Mouse (Mus musculus) gastrocnemius, postnatal 4 days (tissue): ENCODE data around the gene Klrb1. TPM values are rescaled to one million over a fixed set of nuclear protein-coding genes. Genes with fewer than 3 reads are reported as not detected.

ENCODE experiments used
- DNase-seq, 2 experiments: peaks; one replicate each; pipeline ENCODE4 v3.0.0; 2021 to 2022; ENCODE audit warnings: low spot score in 2 of 2, mixed read lengths in 2 of 2
- total RNA-seq, 2 experiments: library from RNA; stranded (reverse); gene quantifications; 2 replicates each; pipeline ENCODE4 v1.2.3; 2021

Klrb1 gene
- total RNA-seq, 2 experiments from 2014 or later, result not detected

GRCm38 (mm10) chr6:128734896-128735295 is 12.0 kb upstream of the Klrb1 start:
- DNase-seq, result no peak

DNA sequence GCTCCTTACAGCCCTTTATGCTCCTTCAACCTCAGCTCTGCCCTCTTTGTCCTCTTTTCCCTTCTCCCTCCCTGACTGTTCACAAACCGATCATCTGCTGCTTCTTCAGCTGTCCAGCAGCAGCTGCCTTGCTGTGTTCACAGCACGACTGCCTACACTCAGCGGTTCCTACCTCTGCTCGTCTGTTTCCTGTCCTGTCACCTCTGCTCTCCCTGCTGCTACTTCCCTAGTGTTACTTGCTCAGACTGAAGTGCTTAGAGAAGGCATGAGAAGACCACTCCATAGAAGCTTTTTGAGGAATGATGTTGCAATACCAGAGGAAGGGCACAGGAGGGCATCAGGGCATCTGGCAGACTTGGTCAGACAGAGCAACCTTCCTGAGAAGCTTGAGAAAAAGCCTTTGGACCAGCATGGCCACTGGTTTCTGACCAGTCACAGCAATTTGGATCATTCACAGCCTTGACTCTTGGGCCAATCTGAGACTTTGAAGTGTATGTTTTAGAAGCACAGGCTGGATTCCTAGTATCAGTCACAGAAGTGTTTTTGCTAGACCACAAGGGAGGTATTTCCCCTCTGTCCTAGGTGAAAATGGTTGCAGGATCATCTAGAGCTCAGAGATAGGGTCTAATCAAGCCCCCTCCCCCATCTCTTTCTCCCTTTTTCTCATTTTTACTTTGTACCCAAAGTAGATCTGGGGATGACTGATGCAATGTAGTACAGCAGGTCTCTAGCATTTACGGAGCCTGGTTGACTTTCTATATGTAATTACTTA is 11.2 kb upstream of the Klrb1 start:
- no peak for DNase-seq

DNA sequence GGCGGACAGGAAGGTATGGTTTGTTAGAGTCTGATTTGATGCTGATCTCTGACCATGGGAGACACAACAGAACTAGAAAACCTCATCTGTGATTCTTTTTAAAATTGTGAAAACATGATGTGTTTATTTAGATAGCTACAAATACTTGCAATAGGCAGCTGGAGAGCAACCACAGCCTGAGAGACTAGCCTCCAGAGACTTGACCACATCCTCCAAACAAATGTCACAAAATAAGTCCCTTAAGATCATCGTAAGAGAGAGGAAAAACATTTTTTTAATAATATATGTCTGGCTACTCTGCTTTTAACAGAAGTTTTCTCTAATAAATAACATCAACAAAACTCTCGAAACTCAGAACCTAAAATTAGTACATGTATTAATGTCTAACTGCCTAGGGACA is 9.2 kb upstream of the Klrb1 start:
- DNase-seq, result no peak

GRCm38 (mm10) chr6:128701691-128702090 is 21.2 kb downstream of the Klrb1 start:
- no peak for DNase-seq

DNA sequence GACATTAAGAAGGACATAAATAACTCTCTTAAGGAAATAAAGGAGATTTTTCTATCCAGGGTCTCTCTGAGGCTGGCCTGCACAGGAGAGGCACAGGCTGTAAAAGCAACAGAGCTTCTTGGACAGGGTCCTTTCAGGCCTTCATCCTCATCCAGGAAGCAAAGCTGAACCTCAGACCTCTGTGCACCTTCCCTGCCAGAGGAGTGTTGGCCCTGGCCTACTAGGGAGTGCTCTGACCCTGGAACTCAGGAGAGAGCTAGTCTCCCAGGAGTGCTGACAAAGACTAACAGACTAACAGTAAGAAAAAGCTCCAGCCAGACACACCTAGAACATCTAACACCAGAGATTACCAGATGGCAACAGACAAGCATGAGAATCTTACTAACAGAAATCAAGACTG is 43.3 kb downstream of the Klrb1 start:
- DNase-seq, result no peak

GRCm38 (mm10) chr6:128669936-128670335 is 52.9 kb downstream of the Klrb1 start:
- no peak for DNase-seq

DNA sequence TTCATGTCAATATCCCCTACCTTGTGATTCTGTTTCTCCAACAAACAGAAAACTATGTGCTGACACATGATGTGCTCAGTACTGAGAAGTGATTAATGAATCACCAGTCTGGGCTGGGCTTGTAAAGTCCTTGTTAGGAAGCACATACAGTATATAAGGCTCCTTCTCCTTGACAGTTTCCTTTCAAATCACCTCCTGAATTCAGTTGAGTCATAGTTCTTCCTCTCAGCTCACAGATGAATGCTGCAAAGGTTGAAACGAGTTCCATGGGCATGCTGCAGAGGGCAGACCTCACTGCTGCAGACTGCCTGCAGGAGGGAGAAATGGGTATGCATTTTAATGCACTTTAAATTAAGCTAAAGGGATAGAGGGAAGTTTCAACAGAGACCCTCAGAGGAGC is 60.7 kb downstream of the Klrb1 start, which contains the start of gene Clec2h:
Gene Clec2h, plus strand, starts transcription at position 180 of the 400 bp plus-strand sequence.
- DNase-seq, result no peak

- no peak for DNase-seq
Observed at GRCm38 (mm10) chr6:128661249-128661648, 61.6 kb downstream of the Klrb1 start.

Other genes starting within 250 kb of the Klrb1 start
- 1 to 10 TPM in 1 of 2 experiments, under 1 TPM in 1; 0.69 to 6.6 TPM for gene Pzp, start 196.3 kb downstream of the Klrb1 start, total RNA-seq
- gene A2ml1, start 141.5 kb downstream of the Klrb1 start, total RNA-seq, result not detected
- gene Klrb1a, start 99.5 kb downstream of the Klrb1 start, total RNA-seq, result not detected
- not detected for gene Clec2h, start 60.7 kb downstream of the Klrb1 start, total RNA-seq
- gene Klrb1c, start 66.2 kb upstream of the Klrb1 start, total RNA-seq, result under 1 TPM; 0.15 to 0.16 TPM
- gene Gm44511, start 103.3 kb upstream of the Klrb1 start, total RNA-seq, result not detected
- gene Klrb1b, start 103.3 kb upstream of the Klrb1 start, total RNA-seq, result not detected
- under 1 TPM in 1 of 2 experiments, not detected in 1; 0.21 TPM for gene Clec2i, start 164.5 kb upstream of the Klrb1 start, total RNA-seq
- gene BC035044, start 168.1 kb upstream of the Klrb1 start, total RNA-seq, result under 1 TPM; 0.34 TPM
- 1 to 10 TPM; 1.8 to 4.1 TPM for gene Clec2g, start 211.3 kb upstream of the Klrb1 start, total RNA-seq